Mouse (Mus musculus): ENCODE measurements around the gene Snx5.

GRCm38 (mm10) chr2:144267004-144267730, 3.5 kb downstream of the Snx5 start:
- no peak for TF ChIP-seq CTCF (IDR thresholded peaks at IDR 0.05; ENCODE audit: low read depth, low read length)
- no peak for TF ChIP-seq TAL1 (conservative IDR thresholded peaks at IDR 0.05; ENCODE audit: low read depth, low read length)
